10 mouse cellular contexts compared by ENCODE assay signal in the genomic region with DNA sequence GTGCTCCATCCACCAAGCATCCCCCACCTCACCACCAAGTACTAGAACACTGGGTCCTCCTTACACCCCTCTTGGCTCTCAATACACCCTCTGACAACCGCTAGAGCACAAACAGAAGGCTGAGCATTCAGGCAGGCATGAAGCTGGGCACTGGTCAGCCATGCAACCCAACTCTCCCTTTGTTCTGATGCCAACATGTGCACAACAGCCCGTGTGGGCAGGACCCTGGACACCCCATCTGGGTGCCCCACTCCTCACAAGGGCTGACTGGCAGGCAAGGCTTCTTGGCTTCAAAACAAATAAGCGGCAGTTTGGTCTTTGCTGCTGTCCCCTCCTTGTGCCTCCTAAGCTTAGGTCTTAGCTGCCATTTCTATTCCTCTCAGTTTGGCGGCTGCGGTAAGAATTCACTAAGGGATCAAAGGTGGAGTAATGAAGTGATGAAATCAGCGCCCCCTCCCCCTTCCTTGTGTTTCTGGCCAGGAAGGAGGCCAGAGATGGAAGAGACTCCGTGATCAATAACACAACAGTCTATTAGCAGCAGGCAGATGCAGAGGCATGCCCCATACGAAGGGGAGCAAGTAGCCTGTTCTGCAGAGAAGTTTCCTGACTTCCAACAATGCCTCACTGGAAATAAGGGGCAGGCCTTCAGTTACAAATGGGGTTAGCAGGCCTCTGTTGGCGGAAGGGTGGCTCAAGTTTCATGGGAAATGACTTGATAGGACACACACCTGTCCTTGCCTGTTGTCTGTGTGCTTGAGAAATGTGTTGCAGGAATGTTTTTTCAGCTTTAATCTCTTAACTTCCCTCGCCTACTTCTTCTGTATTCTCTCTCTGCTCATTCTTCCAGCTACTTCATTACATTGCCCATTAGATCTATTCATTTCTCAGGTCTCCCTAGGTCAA. TPM values are rescaled to one million over a fixed set of nuclear protein-coding genes. Genes with fewer than 3 reads are reported as not detected.
DNase-seq lines count a peak whose midpoint lies in the region; ATAC-seq and TF ChIP-seq lines count a peak whose summit lies in the region.
"Had no signal": no experiment of that assay in that cellular context is flagged by ENCODE, and none has a peak within 500 bp of the region (broad histone marks: within the 10 kb centered on the region; RNA-seq: fewer than 3 reads in every experiment).

No protein-coding gene starts in this region.

- H3K4me3 ChIP-seq in lung, postnatal 0 days (ENCODE audit: low read depth, low read length) = no peak overlapping the region
- H3K4me3 ChIP-seq in forebrain, postnatal 0 days (ENCODE audit: low read depth, low read length) = no peak overlapping the region
- no peak overlapping the region for H3K4me3 ChIP-seq in liver, postnatal 0 days (ENCODE audit: low read depth, low read length)
- H3K4me3 ChIP-seq: liver, embryonic 15.5 days had no signal

- no peaks in the 10 kb centered on the region for H3K4me1 ChIP-seq in lung, postnatal 0 days (ENCODE audit: insufficient read depth, low read depth, low read length)
- H3K4me1 ChIP-seq in forebrain, postnatal 0 days (ENCODE audit: insufficient read depth) = 0 out of 2 replicates have a peak, but pooled peaks cover 3% of the 10 kb centered on the region
- no peaks in the 10 kb centered on the region for H3K4me1 ChIP-seq in liver, postnatal 0 days (ENCODE audit: insufficient read depth)
- H3K4me1 ChIP-seq: liver, embryonic 15.5 days had no signal

- TF ChIP-seq CTCF in lung, postnatal 0 days (IDR thresholded peaks at IDR 0.05) = no peak
- no peak for TF ChIP-seq CTCF in forebrain, postnatal 0 days (IDR thresholded peaks at IDR 0.05; ENCODE audit: low read depth)
- no peak for TF ChIP-seq CTCF in liver, postnatal 0 days (IDR thresholded peaks at IDR 0.05; ENCODE audit: low read depth)

- H3K9ac ChIP-seq in lung, postnatal 0 days (replicated peaks; ENCODE audit: low read depth) = no peak overlapping the region
- no peak overlapping the region for H3K9ac ChIP-seq in forebrain, postnatal 0 days
- no peak overlapping the region for H3K9ac ChIP-seq in liver, postnatal 0 days (replicated peaks)
- H3K9ac ChIP-seq: liver, embryonic 15.5 days had no signal

- 0 out of 2 replicates have a peak, but pooled peaks cover 4% of the 10 kb centered on the region for H3K36me3 ChIP-seq in lung, postnatal 0 days (ENCODE audit: insufficient read depth, low read length)
- 0 out of 2 replicates have a peak, but pooled peaks cover 5% of the 10 kb centered on the region for H3K36me3 ChIP-seq in forebrain, postnatal 0 days (ENCODE audit: insufficient read depth)
- no peaks in the 10 kb centered on the region for H3K36me3 ChIP-seq in liver, postnatal 0 days (replicated peaks; ENCODE audit: insufficient read depth, low read length)
- H3K36me3 ChIP-seq: liver, embryonic 15.5 days had no signal

- no peaks in the 10 kb centered on the region for H3K9me3 ChIP-seq in lung, postnatal 0 days (ENCODE audit: low read length)
- H3K9me3 ChIP-seq in forebrain, postnatal 0 days (ENCODE audit: low read length) = 0 out of 2 replicates have a peak, but pooled peaks cover 5% of the 10 kb centered on the region
- H3K9me3 ChIP-seq in liver, postnatal 0 days (ENCODE audit: low read length) = no peaks in the 10 kb centered on the region
- H3K9me3 ChIP-seq: liver, embryonic 15.5 days had no signal

- ATAC-seq in lung, postnatal 0 days = peak; percentile 34
- peak; percentile 85 for ATAC-seq in forebrain, postnatal 0 days
- no peak for ATAC-seq in liver, postnatal 0 days

- 65% methylated on average over 10 of the region's 10 CpGs for WGBS in lung, postnatal 0 days
- 45% methylated on average over 10 of the region's 10 CpGs for WGBS in forebrain, postnatal 0 days
- 70% methylated on average over 10 of the region's 10 CpGs for WGBS in liver, postnatal 0 days (ENCODE audit: insufficient replicate concordance)

- peak overlapping the region; percentile 51 for H3K27ac ChIP-seq in lung, postnatal 0 days (ENCODE audit: low read length)
- H3K27ac ChIP-seq in forebrain, postnatal 0 days (ENCODE audit: low read depth, low read length) = no peak overlapping the region
- H3K27ac ChIP-seq in liver, postnatal 0 days (ENCODE audit: low read depth) = no peak overlapping the region
- H3K27ac ChIP-seq: liver, embryonic 15.5 days had no signal

- no peaks in the 10 kb centered on the region for H3K27me3 ChIP-seq in lung, postnatal 0 days (replicated peaks; ENCODE audit: insufficient read depth, low read length)
- H3K27me3 ChIP-seq in forebrain, postnatal 0 days (ENCODE audit: insufficient read depth, low read length) = no peaks in the 10 kb centered on the region
- H3K27me3 ChIP-seq in liver, postnatal 0 days (ENCODE audit: insufficient read depth, low read length) = no peaks in the 10 kb centered on the region
- H3K27me3 ChIP-seq: liver, embryonic 15.5 days had no signal

- DNase-seq in lung, postnatal 0 days (ENCODE audit: low spot score) = peak; percentile 52
- no peak for DNase-seq in lung, postnatal 36 days
- peak; percentile 59 for DNase-seq in forebrain, postnatal 0 days
- peak; percentile 56 for DNase-seq in lung, postnatal 10 days
- no peak for DNase-seq in layer of hippocampus, adult 9-10 months (ENCODE audit: low spot score)
- DNase-seq in liver, postnatal 0 days = no peak
- no peak for DNase-seq in right cerebral cortex, adult 2 months (ENCODE audit: low spot score in 2 of 2)
- DNase-seq: cerebellum, adult 18-20 months; thymus, postnatal 25 days had no signal

- TF ChIP-seq EP300 in lung, postnatal 0 days (IDR thresholded peaks at IDR 0.05) = no peak
- TF ChIP-seq EP300 in liver, postnatal 0 days (IDR thresholded peaks at IDR 0.05; ENCODE audit: low read depth) = no peak

- H3K4me2 ChIP-seq in lung, postnatal 0 days (replicated peaks; ENCODE audit: low read depth, low read length) = no peak overlapping the region
- no peak overlapping the region for H3K4me2 ChIP-seq in forebrain, postnatal 0 days (ENCODE audit: low read depth)
- no peak overlapping the region for H3K4me2 ChIP-seq in liver, postnatal 0 days (ENCODE audit: low read depth, low read length)
- H3K4me2 ChIP-seq: liver, embryonic 15.5 days had no signal

RNA-seq across cellular contexts. Expression of a gene that starts 51.4 kb away (rescaled TPM):
- polyA plus RNA-seq in lung, postnatal 0 days (2015; fragmentation: Nextera tagmentation; extraction: Ambion mirVana) = 13.7 and 14.1 TPM in 2 replicates
- 12.3 TPM in 2 replicates for total RNA-seq in forebrain, postnatal 0 days (2014; rRNA removed)
- 2.8 and 3.5 TPM in 2 replicates for polyA plus RNA-seq in forebrain, postnatal 0 days (2015; fragmentation: Nextera tagmentation; extraction: Ambion mirVana)
- polyA plus RNA-seq in liver, postnatal 0 days (2015; fragmentation: Nextera tagmentation; extraction: Ambion mirVana) = 0.14 and 0.17 TPM in 2 replicates

Comparison
In these comparisons a context has a peak if more than half of its experiments do, and no peak if none do; other contexts are left out.
1. DNase-seq: peak in lung, postnatal 0 days (single experiment), forebrain, postnatal 0 days (single experiment) and lung, postnatal 10 days (single experiment); none in lung, postnatal 36 days (single experiment), layer of hippocampus, adult 9-10 months (single experiment), liver, postnatal 0 days (single experiment) and right cerebral cortex, adult 2 months (0 of 2).